Mouse (Mus musculus) layer of hippocampus, adult 18-20 months (tissue): ENCODE results near the gene Nbea. TPM values are rescaled to one million over a fixed set of nuclear protein-coding genes. Genes with fewer than 3 reads are reported as not detected.
A peak's percentile ranks its signal among the peaks of the same experiment; 100 is the strongest.

Source experiments
- DNase-seq, 2 experiments: peaks; one replicate each; pipeline ENCODE4 v3.0.0; 2022; ENCODE audit warnings: low spot score in 2 of 2
- total RNA-seq, 2 experiments: library from RNA; stranded (reverse); gene quantifications; 2 replicates each; pipeline ENCODE4 v1.2.3; 2021

Gene Nbea
- total RNA-seq, 2 experiments from 2014 or later = 193 to 205 TPM

DNA sequence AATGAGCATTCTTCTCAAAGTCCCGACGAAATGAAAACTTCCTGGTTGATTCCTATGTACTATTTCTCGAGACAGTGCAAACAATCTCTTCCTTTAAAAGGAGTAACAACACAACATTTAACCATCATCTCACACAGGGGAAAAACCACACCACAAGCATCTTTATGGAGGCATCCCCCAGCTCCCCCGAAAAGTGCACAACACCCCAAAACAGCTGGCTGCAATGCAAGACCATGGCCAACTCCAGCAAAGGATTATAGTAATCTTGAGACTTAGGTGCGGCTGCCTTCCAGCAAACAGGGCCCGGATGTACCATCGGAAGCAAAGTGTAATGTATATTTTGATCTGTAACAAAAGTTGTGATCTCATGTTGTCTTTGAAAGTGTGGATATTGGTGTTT is 399.4 kb downstream of the Nbea start:
- DNase-seq = no peak

DNA sequence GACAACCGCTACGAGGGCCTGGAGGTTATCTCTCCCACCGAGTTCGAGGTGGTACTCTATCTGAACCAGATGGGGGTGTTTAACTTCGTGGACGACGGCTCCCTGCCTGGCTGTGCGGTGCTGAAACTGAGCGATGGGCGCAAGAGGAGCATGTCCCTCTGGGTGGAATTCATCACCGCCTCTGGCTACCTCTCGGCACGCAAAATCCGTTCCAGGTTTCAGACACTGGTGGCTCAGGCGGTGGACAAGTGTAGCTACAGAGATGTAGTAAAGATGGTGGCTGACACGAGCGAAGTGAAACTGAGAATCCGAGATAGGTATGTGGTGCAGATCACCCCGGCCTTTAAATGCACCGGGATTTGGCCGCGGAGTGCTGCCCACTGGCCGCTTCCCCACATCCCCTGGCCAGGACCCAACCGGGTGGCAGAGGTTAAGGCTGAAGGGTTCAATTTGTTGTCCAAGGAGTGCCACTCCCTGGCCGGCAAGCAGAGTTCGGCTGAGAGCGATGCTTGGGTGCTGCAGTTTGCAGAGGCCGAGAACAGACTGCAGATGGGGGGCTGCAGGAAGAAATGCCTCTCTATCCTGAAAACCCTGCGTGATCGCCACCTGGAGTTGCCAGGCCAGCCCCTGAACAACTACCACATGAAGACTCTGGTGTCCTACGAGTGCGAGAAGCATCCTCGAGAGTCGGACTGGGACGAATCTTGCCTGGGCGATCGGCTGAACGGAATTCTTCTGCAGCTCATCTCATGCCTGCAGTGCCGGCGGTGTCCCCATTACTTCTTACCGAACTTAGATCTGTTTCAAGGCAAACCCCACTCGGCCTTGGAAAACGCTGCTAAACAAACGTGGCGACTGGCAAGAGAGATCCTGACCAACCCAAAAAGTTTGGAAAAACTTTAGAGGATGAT is 400.1 kb downstream of the Nbea start:
- no peak for DNase-seq

GRCm38 (mm10) chr3:55782771-55783170 is 400.7 kb downstream of the Nbea start:
- DNase-seq = no peak

DNA sequence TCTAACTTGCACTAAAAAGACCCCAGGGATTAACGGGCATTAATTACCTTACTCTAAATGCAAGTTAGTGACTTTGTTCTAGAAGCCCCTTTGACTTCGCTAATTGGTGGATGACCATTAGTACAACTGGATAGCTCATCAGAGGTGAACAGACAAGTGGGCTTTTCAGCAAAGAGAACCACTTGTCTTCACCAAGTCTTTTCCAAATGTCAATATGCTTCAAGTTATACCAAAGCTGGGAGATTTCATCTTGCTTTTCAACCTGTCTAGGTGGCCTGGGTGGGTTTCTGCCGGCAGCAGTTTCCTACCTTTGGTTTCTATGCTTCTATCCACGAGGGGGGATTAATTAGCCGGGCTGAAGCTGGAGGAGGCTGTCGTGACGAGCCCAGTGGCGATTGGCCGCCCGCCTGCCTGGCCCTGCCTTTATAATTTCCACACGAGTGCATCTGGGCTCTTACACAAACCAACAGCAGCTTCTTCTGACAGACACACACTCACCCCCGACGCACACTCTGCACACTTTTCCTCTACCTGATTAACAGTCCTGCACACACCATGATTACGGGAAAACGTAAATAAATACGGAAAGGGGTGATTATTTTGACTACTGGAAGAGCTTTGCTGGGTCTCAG is 401.3 kb downstream of the Nbea start, which contains the start of gene Mab21l1:
Gene Mab21l1 (plus strand): TSS at position 455 of the 632 bp plus-strand sequence.
- DNase-seq = no peak

GRCm38 (mm10) chr3:55781429-55782055 is 402.0 kb downstream of the Nbea start:
- DNase-seq = no peak

DNA sequence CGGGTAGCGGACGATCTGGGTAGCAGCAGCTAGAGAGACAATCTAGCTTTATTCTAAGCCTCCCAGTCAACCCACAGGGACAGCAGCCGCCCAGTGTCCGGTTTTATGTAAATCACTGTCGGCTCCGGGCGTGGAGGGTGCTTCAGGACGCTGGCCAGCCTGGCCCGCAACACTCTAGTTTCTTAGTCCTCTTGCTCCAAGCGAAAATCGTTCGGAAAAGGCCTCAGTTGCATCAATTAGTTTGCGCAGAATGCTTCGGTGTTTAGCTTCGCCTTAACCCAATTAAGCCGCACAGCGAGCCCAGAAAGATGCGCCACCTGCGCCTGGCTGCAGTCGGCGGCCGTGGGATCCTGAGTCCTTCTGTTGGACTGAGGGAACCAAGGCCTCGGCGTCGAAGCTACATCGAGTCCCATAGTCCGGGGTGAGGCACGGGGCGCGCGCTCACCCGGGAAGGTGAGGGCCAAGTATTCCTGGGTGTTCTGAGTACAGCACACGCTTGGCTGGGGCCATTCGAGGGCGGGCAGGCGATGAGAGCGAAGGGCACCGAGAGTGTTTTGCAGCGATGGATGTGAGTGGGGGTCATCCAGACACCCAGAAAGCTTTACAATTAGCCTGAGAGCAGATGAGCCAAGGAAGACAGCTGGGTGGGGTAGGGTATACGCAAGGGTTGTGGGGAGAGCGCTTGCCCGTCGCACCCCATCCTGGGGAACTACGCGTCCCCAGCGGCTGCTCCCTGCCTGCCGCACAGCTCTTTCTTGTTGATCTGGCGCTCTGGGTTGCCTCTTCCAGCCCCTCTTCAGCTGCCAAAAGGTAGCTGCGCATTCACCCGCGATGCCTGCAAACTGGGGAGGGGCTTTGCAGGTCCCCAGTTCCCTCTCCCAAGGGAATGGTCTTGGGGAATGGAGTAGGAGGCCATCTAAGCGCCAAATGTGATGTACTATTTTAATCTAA is 403.1 kb downstream of the Nbea start:
- no peak for DNase-seq

GRCm38 (mm10) chr3:55778764-55779730 is 404.5 kb downstream of the Nbea start:
- DNase-seq = no peak

- DNase-seq = no peak
These were observed 406.0 kb downstream of the Nbea start for GRCm38 (mm10) chr3:55777501-55777900.

GRCm38 (mm10) chr3:55775753-55776152 is 407.7 kb downstream of the Nbea start:
- no peak for DNase-seq

- no peak for DNase-seq
These were observed 408.3 kb downstream of the Nbea start for GRCm38 (mm10) chr3:55775245-55775644.

- DNase-seq = no peak
These were observed 409.3 kb downstream of the Nbea start for GRCm38 (mm10) chr3:55774203-55774602.

GRCm38 (mm10) chr3:55769308-55769707 is 414.2 kb downstream of the Nbea start:
- DNase-seq = peak; percentile 57 to 77

DNA sequence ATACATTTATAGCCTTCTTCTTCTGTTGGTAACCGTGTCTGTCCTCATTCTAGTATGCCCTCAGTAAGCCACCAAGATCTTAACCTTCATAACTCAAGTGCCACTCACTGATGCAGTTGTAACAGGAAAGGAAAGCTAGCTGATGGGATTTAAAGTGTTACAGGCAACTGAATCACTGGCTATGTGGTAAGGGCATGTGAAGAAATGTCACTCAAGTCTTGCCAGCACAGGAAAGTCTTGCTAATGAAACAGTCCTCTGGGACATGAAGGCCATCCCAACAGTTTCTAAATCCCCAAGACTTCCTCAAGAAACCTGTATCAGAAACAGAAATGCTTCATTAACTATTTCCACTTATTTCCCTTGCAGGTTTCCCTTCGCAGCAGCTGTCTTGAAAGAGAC is 414.8 kb downstream of the Nbea start:
- no peak for DNase-seq

DNA sequence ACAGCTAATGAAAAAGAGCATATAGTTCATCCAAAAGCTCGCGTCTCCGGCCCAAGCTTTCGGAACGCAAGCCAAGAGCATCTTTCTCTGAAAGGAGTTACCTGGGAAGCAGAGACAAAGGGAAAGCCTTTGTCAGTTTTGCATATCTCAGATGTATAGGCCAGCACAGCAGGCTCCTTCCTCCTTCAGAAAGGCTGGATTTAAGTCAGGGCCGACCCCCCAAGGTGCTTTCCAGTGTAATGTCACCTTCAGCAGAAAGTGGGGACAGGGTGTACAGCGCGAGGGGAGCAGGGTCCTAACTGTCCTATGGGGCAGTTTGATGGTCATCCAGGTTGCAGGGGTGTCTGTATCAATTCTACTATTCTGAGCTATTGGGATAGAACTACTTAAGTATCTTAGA is 419.9 kb downstream of the Nbea start:
- no peak for DNase-seq

DNA sequence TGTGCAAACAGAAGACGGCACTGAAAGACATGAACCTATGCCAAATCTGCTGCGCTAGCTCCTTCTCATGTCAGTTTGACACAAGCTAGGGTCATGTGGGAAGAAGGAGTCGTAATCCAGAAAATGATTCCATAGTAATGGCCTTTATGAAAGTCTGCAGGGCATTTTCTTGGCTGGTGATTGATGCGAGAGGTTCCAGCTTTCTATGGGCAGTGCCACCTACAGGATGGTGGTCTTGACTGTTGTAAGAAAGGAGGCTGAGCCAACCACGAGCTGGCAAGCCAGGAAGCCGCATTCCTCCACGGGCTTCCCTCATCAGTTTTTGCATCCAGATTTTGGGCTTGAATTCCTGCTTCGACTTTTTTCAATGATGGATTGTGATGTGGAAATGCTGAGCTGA is 425.2 kb downstream of the Nbea start:
- DNase-seq = no peak

GRCm38 (mm10) chr3:55756602-55757190 is 426.8 kb downstream of the Nbea start:
- no peak for DNase-seq

- no peak for DNase-seq
These were observed 427.5 kb downstream of the Nbea start for GRCm38 (mm10) chr3:55755805-55756601.

GRCm38 (mm10) chr3:55754981-55755608 is 428.4 kb downstream of the Nbea start:
- peak in 1 of 2 experiments; percentile 57 for DNase-seq
